Mouse (Mus musculus) hindbrain, embryonic 16.5 days (tissue): Measurements from ENCODE around the gene Atp5g2. TPM values are rescaled to one million over a fixed set of nuclear protein-coding genes. Genes with fewer than 3 reads are reported as not detected.
"Not testable (repeated sequence)": the region's sequence is repeated elsewhere in the genome, so short reads cannot be mapped to it uniquely, and the experiment has no call there.

Experiments used
- ATAC-seq: fragments of 200-750 bp; cut with Nextera tagmentation; 2 replicates; pipeline ENCODE4 v1.8.0; 2017; ENCODE audit warnings: moderate TSS enrichment, moderate library complexity
- H3K27ac ChIP-seq: fragments of 300-500 bp; sonication (generic); 2 replicates; pipeline ENCODE4 v1.5.1; 2014; ENCODE audit warnings: low read depth, mild to moderate bottlenecking, control low read depth, low read length, moderate library complexity
- H3K27me3 ChIP-seq: fragments of 300-500 bp; sonication (generic); replicated peaks from 2 replicates; pipeline ENCODE4 v1.6.1; 2014; ENCODE audit warnings: low read length; ENCODE audit not compliant: control insufficient read depth, insufficient read depth
- H3K36me3 ChIP-seq: fragments of 300-500 bp; sonication (generic); 2 replicates; pipeline ENCODE4 v1.6.1; 2014; ENCODE audit warnings: mild to moderate bottlenecking, low read length, moderate library complexity, mixed read lengths; ENCODE audit not compliant: control insufficient read depth, insufficient read depth
- H3K4me1 ChIP-seq: fragments of 300-500 bp; sonication (generic); 2 replicates; pipeline ENCODE4 v1.6.1; 2014; ENCODE audit warnings: low read depth, low read length; ENCODE audit not compliant: control insufficient read depth, insufficient read depth
- H3K4me2 ChIP-seq: fragments of 300-500 bp; sonication (generic); 2 replicates; pipeline ENCODE4 v1.6.1; 2014; ENCODE audit warnings: mild to moderate bottlenecking, low read length, control low read depth, moderate library complexity
- H3K4me3 ChIP-seq: fragments of 300-500 bp; sonication (generic); 2 replicates; pipeline ENCODE4 v1.5.1; 2014; ENCODE audit warnings: mild to moderate bottlenecking, low read length, control low read depth, moderate library complexity
- H3K9ac ChIP-seq: fragments of 300-500 bp; sonication (generic); 2 replicates; pipeline ENCODE4 v1.6.1; 2014; ENCODE audit warnings: low read depth, mild to moderate bottlenecking, control low read depth, low read length, moderate library complexity
- H3K9me3 ChIP-seq: fragments of 300-500 bp; sonication (generic); 2 replicates; pipeline ENCODE4 v1.6.1; 2014; ENCODE audit warnings: mild to moderate bottlenecking, low read length, moderate library complexity; ENCODE audit not compliant: control insufficient read depth
- WGBS: fragments of 180-500 bp; shearing (Covaris S2); extraction: QIAGEN DNeasy Blood & Tissue Kit; methylation state at CpG from one replicate; pipeline ENCODE4 v1.1.7; 2014; 5-methylcytosine and 5-hydroxymethylcytosine counted together
- polyA plus RNA-seq: library from polyadenylated mRNA; unstranded; fragments of >200 nt; fragmentation: Nextera tagmentation; extraction: Ambion mirVana; gene quantifications from 2 replicates; pipeline ENCODE4 v1.2.1, GENCODE M21; 2015

The Atp5g2 gene
- polyA plus RNA-seq, 1 experiment from 2014 or later = 50.2 TPM

DNA sequence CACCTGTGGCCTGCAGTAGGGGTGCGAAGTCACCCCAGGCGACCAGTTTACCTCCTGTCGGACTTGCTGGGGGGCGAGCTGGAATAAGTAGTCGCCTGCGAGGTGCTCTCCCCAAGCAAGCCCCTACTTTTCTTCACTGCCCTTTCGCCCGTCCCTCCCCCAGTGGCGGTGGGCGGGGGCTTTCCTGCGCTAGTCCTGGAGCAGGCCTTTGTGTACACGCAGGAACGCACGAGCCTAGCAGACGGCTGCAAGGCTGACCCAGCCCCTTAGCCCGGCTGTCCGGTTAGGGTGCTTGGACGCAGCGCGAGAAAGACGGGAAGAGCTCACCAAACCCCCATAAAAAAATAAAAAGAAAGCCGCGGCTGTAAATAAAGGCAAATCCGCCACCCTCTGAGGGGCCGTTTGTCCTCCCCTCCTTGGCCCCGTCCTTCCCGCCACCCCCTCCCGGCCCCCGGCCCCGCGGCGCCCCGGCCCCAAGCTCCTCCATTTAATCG is 384 bp downstream of the Atp5g2 start:
- peaks cover 24% of the 10 kb centered on the region for H3K4me1 ChIP-seq

DNA sequence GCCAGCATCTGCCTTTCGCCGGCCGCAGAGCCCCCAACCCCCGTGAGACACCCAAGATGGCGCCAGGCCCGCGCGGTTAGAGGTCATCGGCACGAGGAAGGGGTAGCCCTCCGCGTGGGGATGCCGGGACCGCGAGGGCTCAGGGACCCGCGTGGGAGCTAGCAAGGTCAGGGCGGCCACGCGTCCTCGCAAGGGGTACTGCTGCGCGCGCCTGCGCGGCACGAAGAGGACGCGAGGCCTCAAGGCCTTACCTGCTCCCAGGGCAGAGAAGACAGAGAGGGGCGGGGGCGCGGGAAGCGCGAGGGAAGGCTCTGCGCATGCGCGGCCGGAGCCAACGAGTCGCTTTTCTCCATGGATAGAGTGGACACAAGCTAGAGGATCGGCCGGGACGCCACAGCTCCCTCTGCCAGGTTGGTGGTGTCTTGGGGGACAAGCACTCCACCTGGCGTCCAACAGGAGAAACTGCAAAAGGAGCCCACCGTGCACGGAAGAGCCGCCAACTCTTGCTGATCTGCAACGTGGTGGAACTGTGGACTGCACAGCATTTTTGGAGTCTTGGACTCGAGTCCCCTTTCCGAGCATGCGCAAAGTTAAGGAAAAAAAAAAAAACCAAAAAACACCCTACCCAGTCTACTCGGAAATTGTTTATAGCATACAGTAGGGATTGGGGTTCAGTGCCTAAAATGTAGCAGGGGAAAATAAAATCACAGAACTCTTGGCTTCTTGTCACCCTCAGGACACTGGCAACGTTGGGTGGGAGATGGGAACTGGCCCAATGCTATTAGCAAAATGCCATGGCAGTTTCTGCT is 1.2 kb downstream of the Atp5g2 start:
- H3K9me3 ChIP-seq = no peaks in the 10 kb centered on the region
- H3K27me3 ChIP-seq = no peaks in the 10 kb centered on the region
- H3K36me3 ChIP-seq = peaks cover 4% of the 10 kb centered on the region; the same call in 1 of the 2 replicates
- H3K4me2 ChIP-seq = peak overlapping the region; percentile 74
- H3K27ac ChIP-seq = peak overlapping the region; percentile 97
- ATAC-seq = peak; percentile 93
- H3K4me3 ChIP-seq = peak overlapping the region; percentile 53
- peak overlapping the region; percentile 83 for H3K9ac ChIP-seq
- peaks cover 24% of the 10 kb centered on the region for H3K4me1 ChIP-seq
- WGBS = under 1% methylated on average over 53 of the region's 53 CpGs

More for the DNA sequence above, 384 bp downstream of the Atp5g2 start:
- H3K9ac ChIP-seq = peak overlapping the region; percentile 76
- H3K9me3 ChIP-seq = no peaks in the 10 kb centered on the region
- peak overlapping the region; percentile 47 for H3K4me3 ChIP-seq
- peak overlapping the region; percentile 97 for H3K27ac ChIP-seq
- H3K27me3 ChIP-seq = no peaks in the 10 kb centered on the region
- WGBS = under 1% methylated on average over 29 of the region's 34 CpGs
- peak; percentile 56 for ATAC-seq
- peak overlapping the region; percentile 74 for H3K4me2 ChIP-seq
- peaks cover 4% of the 10 kb centered on the region; the same call in 1 of the 2 replicates for H3K36me3 ChIP-seq

DNA sequence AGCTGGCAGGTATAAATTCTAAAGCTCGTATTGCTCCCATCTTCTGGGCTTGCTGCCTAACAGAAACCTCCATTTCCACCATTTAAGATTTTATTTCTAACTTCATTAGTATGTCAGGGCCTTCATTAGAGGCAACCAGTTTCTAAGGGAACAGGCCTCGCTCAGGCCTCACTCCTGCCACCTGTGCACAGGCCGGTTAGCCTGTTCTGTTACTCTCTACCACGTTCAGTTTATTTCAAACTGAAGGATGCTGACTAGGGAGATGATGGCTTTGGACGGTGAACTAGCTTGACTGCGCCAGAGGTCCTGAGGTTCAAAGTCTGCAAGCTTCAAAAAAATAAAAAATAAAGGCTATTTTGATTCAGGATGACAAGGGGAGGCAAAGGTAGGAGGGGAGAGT is 1.9 kb downstream of the Atp5g2 start:
- ATAC-seq = no peak; the same call in 1 of the 2 replicates
- Histone ChIP-seq H3K36me3 (peaks cover 8% of the 10 kb centered on the region; the same call in 1 of the 2 replicates), H3K4me2 (peak overlapping the region; percentile 66), H3K9ac (peak overlapping the region; percentile 83), H3K9me3 (no peaks in the 10 kb centered on the region), H3K27ac (peak overlapping the region; percentile 91), H3K27me3 (no peaks in the 10 kb centered on the region), H3K4me1 (peaks cover 24% of the 10 kb centered on the region), H3K4me3 (peak overlapping the region; percentile 53)
- WGBS = 9% methylated on average over 6 of the region's 6 CpGs

DNA sequence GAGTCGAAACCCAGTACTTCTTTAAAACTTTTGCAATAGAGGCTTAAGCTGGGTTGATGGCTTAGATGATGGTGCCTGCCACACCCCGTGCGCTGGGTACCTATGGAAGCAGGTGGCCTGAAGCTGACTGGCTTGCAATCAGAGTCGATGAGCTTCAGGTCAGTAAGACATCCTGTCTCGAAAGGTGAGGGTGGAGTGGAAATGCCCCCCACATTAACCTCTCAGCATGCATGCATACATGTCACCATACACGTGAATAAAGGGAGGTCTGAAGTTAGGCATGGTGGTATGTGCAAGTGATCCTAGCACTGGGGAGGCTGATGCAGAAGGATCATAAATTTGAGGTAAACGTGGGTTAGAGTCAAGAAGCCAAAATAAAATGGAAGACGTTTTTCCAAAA is 2.6 kb downstream of the Atp5g2 start:
- no peaks in the 10 kb centered on the region for H3K9me3 ChIP-seq
- no peaks in the 10 kb centered on the region for H3K27me3 ChIP-seq
- no peak overlapping the region for H3K27ac ChIP-seq
- H3K4me2 ChIP-seq = peak overlapping the region; percentile 66; the same call in 1 of the 2 replicates
- H3K4me3 ChIP-seq = no peak overlapping the region
- H3K9ac ChIP-seq = no peak overlapping the region
- peaks cover 10% of the 10 kb centered on the region for H3K36me3 ChIP-seq
- WGBS = 90% methylated on average over 8 of the region's 8 CpGs
- peaks cover 24% of the 10 kb centered on the region for H3K4me1 ChIP-seq
- ATAC-seq = no peak

DNA sequence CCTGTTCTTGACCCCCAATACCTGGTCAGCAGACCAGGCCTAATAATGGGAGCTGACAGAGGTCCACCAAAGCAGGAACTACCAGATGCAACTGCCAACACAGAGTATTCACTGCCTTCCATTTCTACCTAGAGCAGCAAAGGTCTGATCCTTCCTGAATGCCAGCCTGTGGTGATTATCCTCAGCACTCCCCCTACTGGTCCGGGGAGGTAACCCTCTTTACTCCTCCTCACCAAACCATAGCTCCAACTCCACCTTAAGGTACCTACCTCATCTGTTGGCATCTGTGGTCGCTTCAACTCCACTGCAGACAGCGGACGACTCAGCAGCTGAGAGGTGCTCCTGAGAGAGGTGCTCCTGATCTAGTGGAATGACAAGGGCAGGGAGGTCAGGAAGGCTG is 6.7 kb downstream of the Atp5g2 start:
- no peak for ATAC-seq

DNA sequence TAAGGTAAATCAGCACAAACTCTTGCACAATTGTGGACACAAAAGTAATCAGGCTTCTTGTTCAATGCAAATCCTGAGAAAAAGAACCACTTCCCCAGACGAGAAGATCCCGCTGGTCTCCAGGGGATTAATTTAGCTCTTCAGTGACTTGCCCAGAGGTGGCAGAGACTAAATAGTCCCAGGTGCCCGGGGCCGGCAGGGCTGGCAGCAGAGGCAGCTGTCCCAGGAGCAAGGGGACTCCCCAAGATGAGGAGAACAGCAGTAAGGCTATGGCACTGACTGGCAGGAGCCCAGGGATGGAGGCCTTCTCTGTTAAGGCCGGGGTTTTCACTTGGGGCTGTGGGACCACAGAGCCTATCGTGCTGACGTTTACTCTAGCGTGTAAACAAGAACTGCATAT is 8.3 kb downstream of the Atp5g2 start:
- H3K9me3 ChIP-seq = no peaks in the 10 kb centered on the region
- H3K4me1 ChIP-seq = no peaks in the 10 kb centered on the region
- peaks cover 26% of the 10 kb centered on the region for H3K36me3 ChIP-seq
- H3K27me3 ChIP-seq = no peaks in the 10 kb centered on the region
- no peak overlapping the region for H3K4me3 ChIP-seq
- no peak overlapping the region for H3K27ac ChIP-seq
- H3K9ac ChIP-seq = no peak overlapping the region
- H3K4me2 ChIP-seq = no peak overlapping the region
- ATAC-seq = no peak
- 87% methylated on average over 8 of the region's 8 CpGs for WGBS

More for the DNA sequence above, 6.7 kb downstream of the Atp5g2 start:
- no peaks in the 10 kb centered on the region for H3K27me3 ChIP-seq
- no peak overlapping the region for H3K27ac ChIP-seq
- H3K4me1 ChIP-seq = 0 out of 2 replicates have a peak, but pooled peaks cover 5% of the 10 kb centered on the region
- no peak overlapping the region for H3K9ac ChIP-seq
- whole genome bisulfite sequencing = 57% methylated on average over 4 of the region's 4 CpGs
- H3K4me3 ChIP-seq = no peak overlapping the region
- no peaks in the 10 kb centered on the region for H3K9me3 ChIP-seq
- peaks cover 25% of the 10 kb centered on the region for H3K36me3 ChIP-seq
- H3K4me2 ChIP-seq = no peak overlapping the region

DNA sequence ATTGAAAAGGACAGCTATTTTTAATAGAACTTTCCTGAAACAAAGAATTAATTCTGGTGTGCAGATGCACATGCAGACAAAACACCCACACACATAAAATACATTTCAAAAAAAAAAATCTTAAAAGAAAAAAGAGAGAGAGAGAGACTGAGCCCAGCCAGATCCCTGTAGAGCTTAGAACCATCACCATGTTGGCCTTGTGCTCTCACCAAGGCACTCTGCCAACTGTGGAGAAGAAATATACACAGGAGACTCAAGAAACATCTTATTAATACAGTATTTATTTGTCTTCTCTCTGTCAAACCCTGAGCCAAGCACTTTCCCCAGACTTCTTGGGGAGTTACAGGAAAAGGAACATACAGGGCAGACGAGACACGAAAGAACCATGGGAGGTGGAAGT is 9.6 kb downstream of the Atp5g2 start:
- H3K4me2 ChIP-seq, H3K9me3 ChIP-seq, H3K4me1 ChIP-seq, H3K4me3 ChIP-seq, ATAC-seq, H3K27ac ChIP-seq, H3K9ac ChIP-seq, H3K27me3 ChIP-seq: not testable (repeated sequence)
- H3K36me3 ChIP-seq = peaks cover 26% of the 10 kb centered on the region
- no CpG with 5 or more reads among the region's 2 CpGs for WGBS

DNA sequence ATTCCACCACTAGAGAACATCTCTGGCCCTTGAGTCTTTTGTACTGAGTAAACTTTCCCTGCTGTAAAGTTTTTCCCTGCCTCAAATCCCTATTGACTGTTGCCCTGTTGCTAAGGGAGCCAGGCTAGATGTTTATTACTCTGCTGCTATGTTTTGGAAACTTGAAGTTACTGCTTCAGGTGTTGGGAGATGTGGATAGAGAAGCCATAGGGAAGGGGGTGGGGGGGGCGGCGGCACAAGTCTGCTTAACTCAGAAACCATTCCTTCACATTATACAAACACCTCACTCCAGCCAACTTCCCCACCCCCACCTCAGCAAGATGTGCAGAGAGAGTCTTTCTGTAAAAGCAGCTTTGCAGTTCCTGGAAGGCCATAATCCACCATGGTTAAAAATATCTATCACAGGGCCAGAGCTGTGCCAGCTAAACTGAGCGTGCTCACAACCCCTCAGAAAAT is 14.2 kb downstream of the Atp5g2 start:
- Histone ChIP-seq H3K4me3 (no peak overlapping the region), H3K9me3 (no peaks in the 10 kb centered on the region), H3K4me1 (no peaks in the 10 kb centered on the region), H3K27me3 (no peaks in the 10 kb centered on the region), H3K27ac (peak overlapping the region; percentile 84), H3K4me2 (no peak overlapping the region), H3K36me3 (peaks cover 3% of the 10 kb centered on the region), H3K9ac (no peak overlapping the region)
- no peak for ATAC-seq
- 66% methylated on average over 3 of the region's 3 CpGs for WGBS

DNA sequence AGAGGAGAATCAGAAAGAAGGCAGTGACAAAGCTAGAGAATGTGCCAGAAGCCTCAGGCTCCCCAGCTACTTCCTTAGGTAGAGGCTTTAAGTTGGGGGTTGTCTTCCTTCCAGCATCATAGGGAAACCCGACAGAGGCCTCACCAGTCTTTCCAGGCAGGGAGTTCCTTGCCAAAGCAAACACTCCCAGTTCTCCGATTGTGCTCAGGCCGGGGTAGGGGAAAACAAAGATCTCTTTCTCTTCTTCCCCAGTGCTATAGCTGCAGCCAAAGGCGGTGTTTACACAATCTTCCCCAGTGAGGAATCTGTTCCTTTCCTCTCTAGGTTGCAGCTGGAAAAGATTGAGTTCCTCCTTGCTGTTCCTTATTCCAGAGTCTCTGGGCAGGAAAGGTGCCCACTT is 15.5 kb downstream of the Atp5g2 start:
- Histone ChIP-seq H3K4me3 (no peak overlapping the region), H3K4me2 (no peak overlapping the region), H3K9ac (no peak overlapping the region), H3K9me3 (no peaks in the 10 kb centered on the region), H3K4me1 (no peaks in the 10 kb centered on the region), H3K27ac (peak overlapping the region; percentile 84), H3K36me3 (peaks cover 2% of the 10 kb centered on the region; the same call in 1 of the 2 replicates), H3K27me3 (no peaks in the 10 kb centered on the region)
- WGBS = 9% methylated on average over 4 of the region's 4 CpGs
- peak; percentile 79 for ATAC-seq
